Mouse (Mus musculus): ENCODE data around the gene Tcf7l2. TPM values are rescaled to one million over a fixed set of nuclear protein-coding genes. Genes with fewer than 3 reads are reported as not detected.

Gene Tcf7l2
- polyA plus RNA-seq, 1 experiment = 10.3 TPM

GRCm38 (mm10) chr19:55809539-55809938, 67.9 kb downstream of the Tcf7l2 start:
- Histone ChIP-seq H3K79me2 (ENCODE audit: control insufficient read depth, insufficient read depth) (peaks cover 53% of the 10 kb centered on the region), H3K79me3 (ENCODE audit: low read depth) (peaks cover 10% of the 10 kb centered on the region), H3K4me3 (ENCODE audit: insufficient read depth, poor library complexity, severe bottlenecking) (no peak overlapping the region), H3K36me3 (ENCODE audit: control insufficient read depth, insufficient read depth) (peaks cover 6% of the 10 kb centered on the region), H3K27me3 (ENCODE audit: control insufficient read depth, insufficient read depth, insufficient read length) (no peaks in the 10 kb centered on the region), H3ac (ENCODE audit: control insufficient read depth, insufficient read length, low read depth) (no peak overlapping the region)
- TF ChIP-seq MYOD1 (IDR thresholded peaks at IDR 0.05; ENCODE audit: control insufficient read depth, insufficient read length, low read depth) (no peak), USF1 (IDR thresholded peaks at IDR 0.05; ENCODE audit: low read depth) (no peak), MYOG (IDR thresholded peaks at IDR 0.05; ENCODE audit: control insufficient read depth, extremely low read depth, insufficient read length) (no peak), CEBPB (IDR thresholded peaks at IDR 0.05; ENCODE audit: low read depth) (no peak), MAX (IDR thresholded peaks at IDR 0.05) (no peak), CTCF (IDR thresholded peaks at IDR 0.05; ENCODE audit: control insufficient read depth, insufficient read depth, insufficient read length) (no peak), FOSL1 (IDR thresholded peaks at IDR 0.05; ENCODE audit: insufficient read depth, low read length, poor library complexity, severe bottlenecking) (no peak)

- Histone ChIP-seq H3K79me3 (ENCODE audit: low read depth) (peaks cover 5% of the 10 kb centered on the region), H3K79me2 (ENCODE audit: control insufficient read depth, insufficient read depth) (peaks cover 70% of the 10 kb centered on the region), H3K27me3 (ENCODE audit: control insufficient read depth, insufficient read depth, insufficient read length) (no peaks in the 10 kb centered on the region), H3K4me3 (ENCODE audit: insufficient read depth, poor library complexity, severe bottlenecking) (no peak overlapping the region), H3ac (ENCODE audit: control insufficient read depth, insufficient read length, low read depth) (no peak overlapping the region), H3K36me3 (ENCODE audit: control insufficient read depth, insufficient read depth) (peaks cover 17% of the 10 kb centered on the region)
- no peak for TF ChIP-seq MYOG (IDR thresholded peaks at IDR 0.05; ENCODE audit: control insufficient read depth, extremely low read depth, insufficient read length)
- TF ChIP-seq MYOD1 (IDR thresholded peaks at IDR 0.05; ENCODE audit: control insufficient read depth, insufficient read length, low read depth) = no peak
- no peak for TF ChIP-seq CEBPB (IDR thresholded peaks at IDR 0.05; ENCODE audit: low read depth)
- no peak for TF ChIP-seq CTCF (IDR thresholded peaks at IDR 0.05; ENCODE audit: control insufficient read depth, insufficient read depth, insufficient read length)
- no peak for TF ChIP-seq USF1 (IDR thresholded peaks at IDR 0.05; ENCODE audit: low read depth)
- no peak for TF ChIP-seq MAX (IDR thresholded peaks at IDR 0.05)
- TF ChIP-seq FOSL1 (IDR thresholded peaks at IDR 0.05; ENCODE audit: insufficient read depth, low read length, poor library complexity, severe bottlenecking) = no peak
Measured at GRCm38 (mm10) chr19:55812236-55812635, 70.6 kb downstream of the Tcf7l2 start.

- Histone ChIP-seq H3K36me3 (ENCODE audit: control insufficient read depth, insufficient read depth) (peaks cover 41% of the 10 kb centered on the region), H3K79me3 (ENCODE audit: low read depth) (peaks cover 3% of the 10 kb centered on the region), H3K27me3 (ENCODE audit: control insufficient read depth, insufficient read depth, insufficient read length) (no peaks in the 10 kb centered on the region), H3ac (ENCODE audit: control insufficient read depth, insufficient read length, low read depth) (no peak overlapping the region), H3K4me3 (ENCODE audit: insufficient read depth, poor library complexity, severe bottlenecking) (no peak overlapping the region), H3K79me2 (ENCODE audit: control insufficient read depth, insufficient read depth) (peaks cover 47% of the 10 kb centered on the region)
- no peak for TF ChIP-seq MYOG (IDR thresholded peaks at IDR 0.05; ENCODE audit: control insufficient read depth, extremely low read depth, insufficient read length)
- no peak for TF ChIP-seq USF1 (IDR thresholded peaks at IDR 0.05; ENCODE audit: low read depth)
- TF ChIP-seq MAX (IDR thresholded peaks at IDR 0.05) = no peak
- no peak for TF ChIP-seq MYOD1 (IDR thresholded peaks at IDR 0.05; ENCODE audit: control insufficient read depth, insufficient read length, low read depth)
- no peak for TF ChIP-seq FOSL1 (IDR thresholded peaks at IDR 0.05; ENCODE audit: insufficient read depth, low read length, poor library complexity, severe bottlenecking)
- TF ChIP-seq CTCF (IDR thresholded peaks at IDR 0.05; ENCODE audit: control insufficient read depth, insufficient read depth, insufficient read length) = no peak
- no peak for TF ChIP-seq CEBPB (IDR thresholded peaks at IDR 0.05; ENCODE audit: low read depth)
Measured at GRCm38 (mm10) chr19:55815010-55815790, 73.6 kb downstream of the Tcf7l2 start.

- H3K79me3 ChIP-seq (ENCODE audit: low read depth) = peaks cover 3% of the 10 kb centered on the region
- TF ChIP-seq MYOG (IDR thresholded peaks at IDR 0.05; ENCODE audit: control insufficient read depth, extremely low read depth, insufficient read length) (no peak), FOSL1 (IDR thresholded peaks at IDR 0.05; ENCODE audit: insufficient read depth, low read length, poor library complexity, severe bottlenecking) (no peak), CTCF (IDR thresholded peaks at IDR 0.05; ENCODE audit: control insufficient read depth, insufficient read depth, insufficient read length) (no peak), MYOD1 (IDR thresholded peaks at IDR 0.05; ENCODE audit: control insufficient read depth, insufficient read length, low read depth) (no peak), CEBPB (IDR thresholded peaks at IDR 0.05; ENCODE audit: low read depth) (no peak), USF1 (IDR thresholded peaks at IDR 0.05; ENCODE audit: low read depth) (no peak)
- H3K36me3 ChIP-seq (ENCODE audit: control insufficient read depth, insufficient read depth) = peaks cover 47% of the 10 kb centered on the region
- no peaks in the 10 kb centered on the region for H3K27me3 ChIP-seq (ENCODE audit: control insufficient read depth, insufficient read depth, insufficient read length)
- H3K79me2 ChIP-seq (ENCODE audit: control insufficient read depth, insufficient read depth) = peaks cover 29% of the 10 kb centered on the region
- H3K4me3 ChIP-seq (ENCODE audit: insufficient read depth, poor library complexity, severe bottlenecking) = no peak overlapping the region
- no peak overlapping the region for H3ac ChIP-seq (ENCODE audit: control insufficient read depth, insufficient read length, low read depth)
Measured at GRCm38 (mm10) chr19:55816974-55817373, 75.4 kb downstream of the Tcf7l2 start.

- no peaks in the 10 kb centered on the region for H3K27me3 ChIP-seq (ENCODE audit: control insufficient read depth, insufficient read depth, insufficient read length)
- no peak overlapping the region for H3ac ChIP-seq (ENCODE audit: control insufficient read depth, insufficient read length, low read depth)
- H3K79me3 ChIP-seq (ENCODE audit: low read depth) = no peaks in the 10 kb centered on the region
- no peak for TF ChIP-seq MAX (IDR thresholded peaks at IDR 0.05)
- TF ChIP-seq MYOD1 (IDR thresholded peaks at IDR 0.05; ENCODE audit: control insufficient read depth, insufficient read length, low read depth) = no peak
- no peak for TF ChIP-seq MYOG (IDR thresholded peaks at IDR 0.05; ENCODE audit: control insufficient read depth, extremely low read depth, insufficient read length)
- no peak for TF ChIP-seq FOSL1 (IDR thresholded peaks at IDR 0.05; ENCODE audit: insufficient read depth, low read length, poor library complexity, severe bottlenecking)
- no peak for TF ChIP-seq CTCF (IDR thresholded peaks at IDR 0.05; ENCODE audit: control insufficient read depth, insufficient read depth, insufficient read length)
- TF ChIP-seq CEBPB (IDR thresholded peaks at IDR 0.05; ENCODE audit: low read depth) = no peak
- TF ChIP-seq USF1 (IDR thresholded peaks at IDR 0.05; ENCODE audit: low read depth) = no peak
- H3K79me2 ChIP-seq (ENCODE audit: control insufficient read depth, insufficient read depth) = peaks cover 14% of the 10 kb centered on the region
- H3K4me3 ChIP-seq (ENCODE audit: insufficient read depth, poor library complexity, severe bottlenecking) = no peak overlapping the region
- peaks cover 48% of the 10 kb centered on the region for H3K36me3 ChIP-seq (ENCODE audit: control insufficient read depth, insufficient read depth)
Measured at GRCm38 (mm10) chr19:55820202-55820601, 78.6 kb downstream of the Tcf7l2 start.
